Mouse (Mus musculus) kidney, postnatal 10 days (tissue): ENCODE results near the gene Mt2.

Experiments
- DNase-seq: peaks from one replicate; pipeline ENCODE4 v3.0.0; 2021; ENCODE audit warnings: mixed read lengths

The Mt2 gene

GRCm38 (mm10) chr8:94199202-94199869 lies 26.9 kb downstream of the Mt2 start:
- DNase-seq: peak; percentile 77

- no peak for DNase-seq
These were observed 31.6 kb downstream of the Mt2 start for GRCm38 (mm10) chr8:94204043-94204442.

GRCm38 (mm10) chr8:94205736-94206135 lies 33.3 kb downstream of the Mt2 start:
- peak; percentile 85 for DNase-seq

- no peak for DNase-seq
These were observed 33.8 kb downstream of the Mt2 start for GRCm38 (mm10) chr8:94206256-94206655.

- DNase-seq: no peak
These were observed 35.0 kb downstream of the Mt2 start for GRCm38 (mm10) chr8:94207491-94207890.

GRCm38 (mm10) chr8:94209639-94210038 lies 37.2 kb downstream of the Mt2 start:
- no peak for DNase-seq

- no peak for DNase-seq
These were observed 37.8 kb downstream of the Mt2 start for GRCm38 (mm10) chr8:94210225-94210624.

- DNase-seq: no peak
These were observed 41.4 kb downstream of the Mt2 start for GRCm38 (mm10) chr8:94213819-94214218.

- peak; percentile 100 for DNase-seq
These were observed 42.0 kb downstream of the Mt2 start, which contains the start of gene Nup93 for GRCm38 (mm10) chr8:94214252-94215173. Gene Nup93 (plus strand): TSS chr8:94214564.
